13 mouse cellular contexts compared by ENCODE assay signal in the genomic region with DNA sequence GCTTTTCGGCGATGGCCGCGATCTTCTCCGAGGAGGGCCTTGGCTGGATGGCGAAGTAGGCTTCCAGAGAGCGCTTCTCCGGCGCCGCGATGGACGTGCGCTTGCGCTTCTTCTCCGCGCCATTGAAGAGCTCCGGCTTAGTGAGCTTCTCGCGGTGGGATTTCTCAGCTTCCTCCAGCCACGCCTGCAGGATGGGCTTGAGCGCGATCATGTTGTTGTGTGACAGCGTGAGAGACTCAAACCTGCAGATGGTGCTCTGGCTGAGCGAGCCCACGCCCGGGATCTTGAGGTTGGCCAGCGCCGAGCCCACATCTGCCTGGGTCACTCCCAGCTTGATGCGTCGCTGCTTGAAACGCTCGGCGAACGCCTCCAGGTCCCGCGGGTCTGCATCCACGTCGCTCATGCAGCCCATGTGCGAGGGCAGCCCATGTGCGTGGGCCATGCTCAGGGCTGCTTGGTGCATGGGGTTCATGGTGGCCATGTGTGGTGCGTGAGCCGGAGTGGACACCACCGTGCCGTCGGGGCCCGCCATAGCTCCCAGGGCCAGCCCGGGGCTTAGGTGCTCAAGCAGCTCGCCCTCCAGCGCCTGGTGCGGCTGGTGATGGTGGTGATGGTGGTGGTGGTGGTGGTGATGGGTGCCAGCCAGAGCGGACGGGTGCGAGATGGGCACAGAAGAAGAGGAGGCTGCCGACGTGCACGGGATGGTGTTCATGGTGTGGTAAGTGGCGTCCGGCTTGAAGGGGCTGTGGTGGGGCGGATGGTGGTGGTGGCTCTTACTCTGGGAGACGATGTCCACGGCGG. TPM values are rescaled to one million over a fixed set of nuclear protein-coding genes. Genes with fewer than 3 reads are reported as not detected.
DNase-seq lines count a peak whose midpoint lies in the region; ATAC-seq and TF ChIP-seq lines count a peak whose summit lies in the region.
"Had no signal": no experiment of that assay in that cellular context is flagged by ENCODE, and none has a peak within 500 bp of the region (broad histone marks: within the 10 kb centered on the region; RNA-seq: fewer than 3 reads in every experiment).

No protein-coding gene starts in this region.

- TF ChIP-seq EP300 in ES-Bruce4 (IDR thresholded peaks at IDR 0.05; ENCODE audit: insufficient read depth, low read depth, low read length) = no peak

- intact Hi-C loops in heart, postnatal 36 days (cut with DNase I) = loop anchor here (10.0 kb wide), 1 partner anchor 210 kb away; no protein-coding TSS in a partner anchor

- H3K9me3 ChIP-seq in heart, embryonic 11.5 days (replicated peaks; ENCODE audit: control insufficient read depth, low read length) = no peaks in the 10 kb centered on the region
- H3K9me3 ChIP-seq in ES-Bruce4 (replicated peaks; ENCODE audit: control insufficient read depth, insufficient read depth, low read length, poor library complexity, severe bottlenecking) = no peaks in the 10 kb centered on the region
- H3K9me3 ChIP-seq in forebrain, embryonic 11.5 days (ENCODE audit: control insufficient read depth, low read length) = no peaks in the 10 kb centered on the region
- H3K9me3 ChIP-seq in limb, embryonic 15.5 days = no peaks in the 10 kb centered on the region

- TF ChIP-seq CTCF in ES-Bruce4 (IDR thresholded peaks at IDR 0.05; ENCODE audit: low read depth, low read length) = no peak

- H3K4me1 ChIP-seq in heart, embryonic 11.5 days (ENCODE audit: control insufficient read depth, insufficient read depth, low read length) = peaks cover 6% of the 10 kb centered on the region; the same call in 1 of the 2 replicates
- H3K4me1 ChIP-seq in ES-Bruce4 (ENCODE audit: control insufficient read depth, insufficient read depth, low read length) = no peaks in the 10 kb centered on the region
- peaks cover 12% of the 10 kb centered on the region for H3K4me1 ChIP-seq in forebrain, embryonic 11.5 days (replicated peaks; ENCODE audit: control insufficient read depth, insufficient read depth, low read length)
- peaks cover 31% of the 10 kb centered on the region for H3K4me1 ChIP-seq in limb, embryonic 15.5 days

- H3K9ac ChIP-seq in heart, embryonic 11.5 days (ENCODE audit: low read depth, low read length) = no peak overlapping the region
- peak overlapping the region; percentile 56; the same call in 1 of the 2 replicates for H3K9ac ChIP-seq in ES-Bruce4 (ENCODE audit: low read depth, poor library complexity, severe bottlenecking)
- no peak overlapping the region for H3K9ac ChIP-seq in forebrain, embryonic 11.5 days (ENCODE audit: low read length)
- H3K9ac ChIP-seq in limb, embryonic 15.5 days = no peak overlapping the region

- no peaks in the 10 kb centered on the region for H3K36me3 ChIP-seq in heart, embryonic 11.5 days (ENCODE audit: control insufficient read depth, insufficient read depth, low read length)
- no peaks in the 10 kb centered on the region for H3K36me3 ChIP-seq in ES-Bruce4 (ENCODE audit: control insufficient read depth, insufficient read depth, low read length, poor library complexity, severe bottlenecking)
- no peaks in the 10 kb centered on the region for H3K36me3 ChIP-seq in forebrain, embryonic 11.5 days (ENCODE audit: control insufficient read depth, insufficient read depth, low read length)
- H3K36me3 ChIP-seq in limb, embryonic 15.5 days = no peaks in the 10 kb centered on the region

- no peak for DNase-seq in heart, postnatal 36 days
- DNase-seq in forebrain, embryonic 11.5 days (ENCODE audit: low spot score) = peak; percentile 64
- no peak for DNase-seq in adrenal gland, postnatal 4 days (ENCODE audit: low spot score in 2 of 2)
- no peak for DNase-seq in T-cell, adult 2 months (ENCODE audit: low spot score)
- DNase-seq in adrenal gland, adult 8-10 months = no peak
- DNase-seq: adrenal gland, postnatal 25 days; kidney, adult 8-10 months; lung, postnatal 36 days had no signal

- H3K4me2 ChIP-seq in heart, embryonic 11.5 days = peak overlapping the region; percentile 76
- 0 out of 2 replicates have a peak overlapping the region, but pooled peaks have one; percentile 8 for H3K4me2 ChIP-seq in forebrain, embryonic 11.5 days (ENCODE audit: low read depth, low read length, severe bottlenecking)
- peak overlapping the region; percentile 80 for H3K4me2 ChIP-seq in limb, embryonic 15.5 days

- ATAC-seq in heart, embryonic 11.5 days (replicated peaks; ENCODE audit: insufficient number of reproducible peaks, low FRiP score, low TSS enrichment) = no peak
- ATAC-seq in forebrain, embryonic 11.5 days (replicated peaks; ENCODE audit: low FRiP score) = no peak
- ATAC-seq in limb, embryonic 15.5 days (ENCODE audit: insufficient number of reproducible peaks, low FRiP score, low TSS enrichment, low read depth) = no peak

- WGBS in heart, embryonic 11.5 days (ENCODE audit: insufficient replicate concordance) = 2% methylated on average over 62 of the region's 62 CpGs
- WGBS in forebrain, embryonic 11.5 days = under 1% methylated on average over 62 of the region's 62 CpGs
- WGBS in limb, embryonic 15.5 days = under 1% methylated on average over 62 of the region's 62 CpGs

- no peak for TF ChIP-seq POLR2A in ES-Bruce4 (IDR thresholded peaks at IDR 0.05; ENCODE audit: insufficient read depth, low read length)

- H3K27ac ChIP-seq in heart, embryonic 11.5 days (ENCODE audit: low read depth, low read length) = no peak overlapping the region
- no peak overlapping the region for H3K27ac ChIP-seq in ES-Bruce4 (ENCODE audit: insufficient read depth, low read length)
- H3K27ac ChIP-seq in forebrain, embryonic 11.5 days (ENCODE audit: low read depth, low read length) = no peak overlapping the region
- no peak overlapping the region for H3K27ac ChIP-seq in limb, embryonic 15.5 days

- peaks cover 81% of the 10 kb centered on the region for H3K27me3 ChIP-seq in heart, embryonic 11.5 days (ENCODE audit: control insufficient read depth, insufficient read depth, low read length)
- peaks cover 27% of the 10 kb centered on the region for H3K27me3 ChIP-seq in ES-Bruce4 (ENCODE audit: control insufficient read depth, insufficient read depth, low read length, poor library complexity, severe bottlenecking)
- peaks cover 82% of the 10 kb centered on the region for H3K27me3 ChIP-seq in forebrain, embryonic 11.5 days (ENCODE audit: control insufficient read depth, insufficient read depth, low read length)
- peaks cover 83% of the 10 kb centered on the region for H3K27me3 ChIP-seq in limb, embryonic 15.5 days

- H3K4me3 ChIP-seq in heart, embryonic 11.5 days (ENCODE audit: low read depth, low read length) = peak overlapping the region; percentile 51
- H3K4me3 ChIP-seq in ES-Bruce4 (ENCODE audit: low read depth, low read length) = peak overlapping the region; percentile 53
- no peak overlapping the region for H3K4me3 ChIP-seq in forebrain, embryonic 11.5 days (ENCODE audit: low read depth, low read length)
- peak overlapping the region; percentile 41 for H3K4me3 ChIP-seq in limb, embryonic 15.5 days
- H3K4me3 ChIP-seq: erythroblast, embryonic 14.5 days had no signal

RNA-seq across cellular contexts. Expression of a gene that starts 1.4 kb away (rescaled TPM):
- not detected in 2 replicates for polyA plus RNA-seq in heart, embryonic 11.5 days (2014; fragmentation: Nextera tagmentation; extraction: Ambion mirVana)
- not detected for total RNA-seq in heart, postnatal 36 days (2021)
- polyA plus RNA-seq in ES-Bruce4 (2011; ENCODE audit: insufficient read depth, insufficient read length, low read depth, missing spikeins) = 0.41 TPM in 1 of 2 replicates, not detected in the other
- not detected in 2 replicates for polyA plus RNA-seq in forebrain, embryonic 11.5 days (2014; fragmentation: Nextera tagmentation; extraction: Ambion mirVana)
- not detected in 2 replicates for polyA plus RNA-seq in limb, embryonic 15.5 days (2015; fragmentation: Nextera tagmentation; extraction: Ambion mirVana)
- not detected for total RNA-seq in adrenal gland, postnatal 4 days (2021)
- not detected for total RNA-seq in adrenal gland, adult 8-10 months (2022)
- total RNA-seq: adrenal gland, postnatal 25 days had no signal
- polyA plus RNA-seq: erythroblast, embryonic 14.5 days; small intestine, adult 2 months had no signal

Comparison
In these comparisons a context has a peak if more than half of its experiments do, and no peak if none do; other contexts are left out.
1. H3K4me2 ChIP-seq: peak in every context shown above with its lines; median percentile 80 in limb, embryonic 15.5 days; 76 in heart, embryonic 11.5 days; 8 in forebrain, embryonic 11.5 days.